Mouse (Mus musculus) frontal cortex, postnatal 10 days (tissue): ENCODE results near the gene Boc.

ENCODE experiments used
- DNase-seq, 2 experiments: peaks; one replicate each; pipeline ENCODE4 v3.0.0; 2022; ENCODE audit warnings: low spot score in 2 of 2, mixed read lengths in 1 of 2

Gene Boc

GRCm38 (mm10) chr16:44558471-44559329 lies at the start of gene Boc:
Gene Boc (minus strand): TSS chr16:44558897.
- DNase-seq = peak; percentile 39 to 49

GRCm38 (mm10) chr16:44606643-44607042 lies 47.9 kb upstream of the Boc start:
- no peak for DNase-seq

GRCm38 (mm10) chr16:44604021-44604616 lies 45.4 kb upstream of the Boc start:
- DNase-seq = no peak

- no peak for DNase-seq
These were observed 43.5 kb upstream of the Boc start for GRCm38 (mm10) chr16:44601999-44602794.

- DNase-seq = no peak
These were observed 42.5 kb upstream of the Boc start for GRCm38 (mm10) chr16:44601182-44601581.

- DNase-seq = no peak
These were observed 38.6 kb upstream of the Boc start for GRCm38 (mm10) chr16:44597106-44597806.

GRCm38 (mm10) chr16:44589506-44589905 lies 30.8 kb upstream of the Boc start:
- no peak for DNase-seq

GRCm38 (mm10) chr16:44579421-44580024 lies 20.8 kb upstream of the Boc start:
- no peak for DNase-seq

- DNase-seq = no peak
These were observed 19.9 kb upstream of the Boc start for GRCm38 (mm10) chr16:44578551-44578950.

- DNase-seq = no peak
These were observed 9.4 kb upstream of the Boc start for GRCm38 (mm10) chr16:44568056-44568455.

GRCm38 (mm10) chr16:44565328-44566210 lies 6.9 kb upstream of the Boc start:
- DNase-seq = no peak

GRCm38 (mm10) chr16:44564359-44564758 lies 5.7 kb upstream of the Boc start:
- no peak for DNase-seq

GRCm38 (mm10) chr16:44562061-44562460 lies 3.4 kb upstream of the Boc start:
- DNase-seq = no peak

- DNase-seq = no peak
These were observed 1.5 kb upstream of the Boc start for GRCm38 (mm10) chr16:44560214-44560613.

GRCm38 (mm10) chr16:44559330-44559695 lies 616 bp upstream of the Boc start:
- no peak for DNase-seq

- peak in 1 of 2 experiments; percentile 65 for DNase-seq
These were observed 831 bp downstream of the Boc start for GRCm38 (mm10) chr16:44557661-44558470.

- DNase-seq = no peak
These were observed 1.6 kb downstream of the Boc start for GRCm38 (mm10) chr16:44557084-44557483.

- no peak for DNase-seq
These were observed 2.6 kb downstream of the Boc start for GRCm38 (mm10) chr16:44555791-44556709.
